Mouse (Mus musculus) spleen, postnatal 4 days (tissue): ENCODE data around the gene Aatf.

ENCODE experiments used
- DNase-seq, 2 experiments: peaks; one replicate each; pipeline ENCODE4 v3.0.0; 2022; ENCODE audit warnings: low spot score in 2 of 2

Gene Aatf

GRCm38 (mm10) chr11:84375951-84376496 is 137.3 kb downstream of the Aatf start:
- DNase-seq = no peak

- DNase-seq = no peak
Observed at GRCm38 (mm10) chr11:84373122-84373521, 140.2 kb downstream of the Aatf start.
